In the genomic region with DNA sequence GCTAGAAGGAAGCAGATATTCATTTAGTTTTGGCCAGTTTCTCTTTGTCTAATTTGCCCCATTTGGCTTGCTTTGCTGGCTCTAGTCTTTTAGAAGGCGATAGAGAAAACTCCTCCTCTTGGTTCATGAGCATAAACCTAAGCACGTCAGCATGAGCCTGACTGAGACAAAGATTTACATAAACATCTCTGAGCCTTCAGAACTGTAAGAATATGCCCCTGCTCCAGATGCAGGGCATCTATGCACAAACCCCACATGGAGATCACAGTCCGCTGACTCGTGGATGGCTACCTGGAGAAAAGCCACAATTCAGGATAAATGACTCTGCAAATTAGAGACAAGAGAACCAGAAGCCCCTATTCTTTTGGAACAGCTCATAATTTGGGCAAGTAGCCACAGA, we compare ENCODE assay signal across 8 mouse cellular contexts.
DNase-seq lines count a peak whose midpoint lies in the region; ATAC-seq lines count a peak whose summit lies in the region.
"Had no signal": no experiment of that assay in that cellular context is flagged by ENCODE, and none has a peak within 500 bp of the region (broad histone marks: within the 10 kb centered on the region; RNA-seq: fewer than 3 reads in every experiment).

No protein-coding gene starts in this region.

- DNase-seq in heart, embryonic 10.5 days (ENCODE audit: low spot score) = no peak
- no peak for DNase-seq in lung, adult 18-20 months
- no peak for DNase-seq in forebrain, embryonic 14.5 days (ENCODE audit: low spot score)
- DNase-seq in kidney, postnatal 10 days = no peak

- no peak for ATAC-seq in heart, embryonic 15.5 days (replicated peaks; ENCODE audit: insufficient number of reproducible peaks, insufficient read depth, low FRiP score, low read depth)
- ATAC-seq in lung, embryonic 16.5 days (ENCODE audit: low read depth) = peak; percentile 68
- ATAC-seq in forebrain, embryonic 14.5 days = peak; percentile 27; the same call in 1 of the 2 replicates
- no peak for ATAC-seq in stomach, embryonic 16.5 days (ENCODE audit: insufficient read depth, low FRiP score)

- peaks cover 14% of the 10 kb centered on the region for H3K4me1 ChIP-seq in heart, embryonic 15.5 days (replicated peaks)
- H3K4me1 ChIP-seq in heart, embryonic 10.5 days = no peaks in the 10 kb centered on the region
- peaks cover 11% of the 10 kb centered on the region for H3K4me1 ChIP-seq in lung, embryonic 16.5 days (replicated peaks; ENCODE audit: control insufficient read depth, insufficient read depth, low read length)
- H3K4me1 ChIP-seq in forebrain, embryonic 14.5 days (ENCODE audit: control insufficient read depth, insufficient read depth, low read length) = peaks cover 14% of the 10 kb centered on the region
- H3K4me1 ChIP-seq in stomach, embryonic 16.5 days (ENCODE audit: control insufficient read depth, insufficient read depth, low read length) = no peaks in the 10 kb centered on the region; the same call in 1 of the 2 replicates

- H3K4me3 ChIP-seq in heart, embryonic 15.5 days = peak overlapping the region; percentile 14; the same call in 1 of the 2 replicates
- H3K4me3 ChIP-seq in heart, embryonic 10.5 days = no peak overlapping the region
- H3K4me3 ChIP-seq in lung, embryonic 16.5 days (ENCODE audit: low read length) = peak overlapping the region; percentile 17
- H3K4me3 ChIP-seq in forebrain, embryonic 14.5 days (ENCODE audit: low read depth, low read length) = no peak overlapping the region; the same call in 1 of the 2 replicates
- peak overlapping the region; percentile 1; the same call in 1 of the 2 replicates for H3K4me3 ChIP-seq in stomach, embryonic 16.5 days (replicated peaks; ENCODE audit: low read length)

- WGBS in heart, embryonic 15.5 days = 56% methylated on average over 4 of the region's 4 CpGs
- 79% methylated on average over 4 of the region's 4 CpGs for WGBS in heart, embryonic 10.5 days
- WGBS in lung, embryonic 16.5 days = 50% methylated on average over 4 of the region's 4 CpGs
- 26% methylated on average over 4 of the region's 4 CpGs for WGBS in forebrain, embryonic 14.5 days
- WGBS in stomach, embryonic 16.5 days = 42% methylated on average over 4 of the region's 4 CpGs

- no peaks in the 10 kb centered on the region for H3K27me3 ChIP-seq in heart, embryonic 15.5 days
- H3K27me3 ChIP-seq in heart, embryonic 10.5 days (ENCODE audit: insufficient read depth, poor library complexity, severe bottlenecking) = no peaks in the 10 kb centered on the region
- no peaks in the 10 kb centered on the region for H3K27me3 ChIP-seq in lung, embryonic 16.5 days (ENCODE audit: control insufficient read depth, insufficient read depth, low read depth, low read length)
- H3K27me3 ChIP-seq in forebrain, embryonic 14.5 days (replicated peaks; ENCODE audit: control insufficient read depth, insufficient read depth, low read length) = no peaks in the 10 kb centered on the region
- no peaks in the 10 kb centered on the region for H3K27me3 ChIP-seq in stomach, embryonic 16.5 days (ENCODE audit: control insufficient read depth, insufficient read depth, low read length)

- H3K4me2 ChIP-seq in heart, embryonic 15.5 days = peak overlapping the region; percentile 46
- H3K4me2 ChIP-seq in lung, embryonic 16.5 days (ENCODE audit: low read depth, low read length) = peak overlapping the region; percentile 47
- H3K4me2 ChIP-seq in forebrain, embryonic 14.5 days (ENCODE audit: low read length) = peak overlapping the region; percentile 16; the same call in 1 of the 2 replicates
- peak overlapping the region; percentile 34 for H3K4me2 ChIP-seq in stomach, embryonic 16.5 days (ENCODE audit: low read depth, low read length)

- no peaks in the 10 kb centered on the region for H3K36me3 ChIP-seq in heart, embryonic 15.5 days
- H3K36me3 ChIP-seq in heart, embryonic 10.5 days = no peaks in the 10 kb centered on the region
- H3K36me3 ChIP-seq in lung, embryonic 16.5 days (ENCODE audit: control insufficient read depth, insufficient read depth, low read length) = no peaks in the 10 kb centered on the region
- H3K36me3 ChIP-seq in forebrain, embryonic 14.5 days (ENCODE audit: control insufficient read depth, insufficient read depth, low read length) = no peaks in the 10 kb centered on the region
- H3K36me3 ChIP-seq in stomach, embryonic 16.5 days (ENCODE audit: control insufficient read depth, insufficient read depth, low read length) = no peaks in the 10 kb centered on the region
- H3K36me3 ChIP-seq: G1E had no signal

- H3K27ac ChIP-seq in heart, embryonic 15.5 days = peak overlapping the region; percentile 10; the same call in 1 of the 2 replicates
- no peak overlapping the region for H3K27ac ChIP-seq in heart, embryonic 10.5 days
- peak overlapping the region; percentile 66 for H3K27ac ChIP-seq in lung, embryonic 16.5 days (ENCODE audit: low read length)
- H3K27ac ChIP-seq in forebrain, embryonic 14.5 days (ENCODE audit: low read depth, low read length) = peak overlapping the region; percentile 21
- no peak overlapping the region for H3K27ac ChIP-seq in stomach, embryonic 16.5 days (ENCODE audit: low read length)

- H3K9ac ChIP-seq in heart, embryonic 15.5 days = no peak overlapping the region
- H3K9ac ChIP-seq in lung, embryonic 16.5 days (ENCODE audit: low read length) = no peak overlapping the region
- H3K9ac ChIP-seq in forebrain, embryonic 14.5 days (ENCODE audit: low read length) = no peak overlapping the region
- no peak overlapping the region for H3K9ac ChIP-seq in stomach, embryonic 16.5 days (ENCODE audit: low read length)

- H3K9me3 ChIP-seq in heart, embryonic 15.5 days (replicated peaks) = no peaks in the 10 kb centered on the region
- no peaks in the 10 kb centered on the region for H3K9me3 ChIP-seq in heart, embryonic 10.5 days
- H3K9me3 ChIP-seq in lung, embryonic 16.5 days (ENCODE audit: control insufficient read depth, low read length) = no peaks in the 10 kb centered on the region
- H3K9me3 ChIP-seq in forebrain, embryonic 14.5 days (replicated peaks; ENCODE audit: control insufficient read depth, low read length) = no peaks in the 10 kb centered on the region
- no peaks in the 10 kb centered on the region for H3K9me3 ChIP-seq in stomach, embryonic 16.5 days (replicated peaks; ENCODE audit: control insufficient read depth, low read length)
- H3K9me3 ChIP-seq: G1E had no signal

Comparison
In these comparisons a context has a peak if more than half of its experiments do, and no peak if none do; other contexts are left out.
1. H3K27ac ChIP-seq: peak in heart, embryonic 15.5 days (single experiment), lung, embryonic 16.5 days (single experiment) and forebrain, embryonic 14.5 days (single experiment); none in heart, embryonic 10.5 days (single experiment) and stomach, embryonic 16.5 days (single experiment).
2. H3K4me3 ChIP-seq: peak in heart, embryonic 15.5 days (single experiment), lung, embryonic 16.5 days (single experiment) and stomach, embryonic 16.5 days (single experiment); none in heart, embryonic 10.5 days (single experiment) and forebrain, embryonic 14.5 days (single experiment).
3. ATAC-seq: peak in lung, embryonic 16.5 days (single experiment) and forebrain, embryonic 14.5 days (single experiment); none in heart, embryonic 15.5 days (single experiment) and stomach, embryonic 16.5 days (single experiment).
4. Peak in every context shown above with its lines, with median percentiles within 50 percentile points of each other: H3K4me2 ChIP-seq.